Mouse (Mus musculus) lung, postnatal 0 days (tissue): ENCODE results near the gene Hk1. TPM values are rescaled to one million over a fixed set of nuclear protein-coding genes. Genes with fewer than 3 reads are reported as not detected.

ENCODE experiments used
- ATAC-seq: fragments of 200-750 bp; cut with Nextera tagmentation; 2 replicates; pipeline ENCODE4 v1.8.0; 2017; ENCODE audit warnings: moderate library complexity
- DNase-seq: peaks from one replicate; pipeline ENCODE4 v3.0.0-alpha.2; 2016; ENCODE audit warnings: low spot score
- H3K27ac ChIP-seq: fragments of 300-500 bp; sonication (generic); 2 replicates; pipeline ENCODE4 v1.5.1; 2014; ENCODE audit warnings: antibody characterized with exemption, mild to moderate bottlenecking, low read length, mixed read lengths
- H3K27me3 ChIP-seq: fragments of 300-500 bp; sonication (generic); replicated peaks from 2 replicates; pipeline ENCODE4 v1.6.1; 2014; ENCODE audit warnings: low read length, mixed read lengths; ENCODE audit not compliant: insufficient read depth
- H3K36me3 ChIP-seq: fragments of 300-500 bp; sonication (generic); 2 replicates; pipeline ENCODE4 v1.6.1; 2014; ENCODE audit warnings: low read length, mixed read lengths; ENCODE audit not compliant: insufficient read depth
- H3K4me1 ChIP-seq: fragments of 300-500 bp; sonication (generic); 2 replicates; pipeline ENCODE4 v1.6.1; 2014; ENCODE audit warnings: antibody characterized with exemption, low read depth, low read length, mixed read lengths; ENCODE audit not compliant: insufficient read depth
- H3K4me2 ChIP-seq: fragments of 300-500 bp; sonication (generic); replicated peaks from 2 replicates; pipeline ENCODE4 v1.6.1; 2014; ENCODE audit warnings: low read depth, mild to moderate bottlenecking, low read length, moderate library complexity, mixed read lengths
- H3K4me3 ChIP-seq: fragments of 300-500 bp; sonication (generic); 2 replicates; pipeline ENCODE4 v1.5.1; 2014; ENCODE audit warnings: low read depth, low read length
- H3K9ac ChIP-seq: fragments of 300-500 bp; sonication (generic); replicated peaks from 2 replicates; pipeline ENCODE4 v1.6.1; 2014; ENCODE audit warnings: low read depth, mild to moderate bottlenecking
- H3K9me3 ChIP-seq: fragments of 300-500 bp; sonication (generic); 2 replicates; pipeline ENCODE4 v1.6.1; 2016; ENCODE audit warnings: low read length, mixed read lengths
- CTCF ChIP-seq: IDR thresholded peaks from 2 replicates; pipeline ENCODE4 v1.5.1; 2016; ENCODE audit warnings: antibody characterized with exemption, mild to moderate bottlenecking
- EP300 ChIP-seq: IDR thresholded peaks from 2 replicates; pipeline ENCODE4 v1.6.1; 2016; ENCODE audit warnings: antibody characterized with exemption, mild to moderate bottlenecking, control low read depth
- WGBS: fragments of 180-500 bp; shearing (Covaris S2); extraction: QIAGEN DNeasy Blood & Tissue Kit; methylation state at CpG from one replicate; pipeline ENCODE4 v1.1.7; 2014; 5-methylcytosine and 5-hydroxymethylcytosine counted together
- polyA plus RNA-seq: library from polyadenylated mRNA; unstranded; fragments of >200 nt; fragmentation: Nextera tagmentation; extraction: Ambion mirVana; gene quantifications from 2 replicates; pipeline ENCODE4 v1.2.1, GENCODE M21; 2015

Gene Hk1
- polyA plus RNA-seq, 1 experiment from 2014 or later: 25.8 TPM

DNA sequence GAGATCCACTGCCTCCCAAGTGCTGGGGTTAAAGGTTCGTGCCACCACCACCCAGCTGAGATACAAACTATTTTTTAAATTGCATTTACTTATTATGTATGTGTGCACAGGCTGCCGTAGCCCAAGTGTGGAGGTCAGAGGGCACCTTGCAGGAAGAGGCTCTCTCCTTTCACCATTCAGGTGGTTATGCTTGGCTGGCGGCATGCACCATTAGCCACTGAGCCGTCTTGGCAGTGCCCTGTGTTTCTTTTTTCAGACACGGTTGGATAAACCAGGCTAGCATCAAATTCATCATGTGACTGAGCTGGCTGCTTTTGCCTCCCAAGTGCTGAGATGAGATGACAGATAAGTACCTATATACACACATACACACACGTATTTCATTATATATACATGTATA, 140.4 kb downstream of the Hk1 start:
- H3K27ac ChIP-seq: no peak overlapping the region

DNA sequence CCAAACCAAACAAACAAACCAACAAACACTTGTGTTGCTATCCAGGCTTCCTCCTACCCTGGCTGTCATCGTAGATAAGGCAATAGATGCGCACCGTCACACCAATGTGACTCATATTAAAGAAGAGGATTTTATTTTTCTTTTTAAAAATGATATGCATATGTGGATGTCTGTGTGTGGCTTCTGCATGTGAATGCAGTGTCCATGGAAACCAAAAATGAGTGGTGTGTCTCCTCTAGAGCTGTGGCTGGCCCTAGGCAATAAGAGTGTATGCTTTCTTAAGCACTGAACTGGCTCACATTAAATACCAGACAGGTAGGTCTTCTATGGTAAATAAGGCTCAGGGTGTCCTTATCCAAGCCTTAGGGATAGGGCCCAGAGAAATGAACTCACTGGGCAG, 141.0 kb downstream of the Hk1 start:
- WGBS: 96% methylated on average over 3 of the region's 3 CpGs
- TF ChIP-seq EP300: no peak
- no peak for TF ChIP-seq CTCF
- Histone ChIP-seq H3K4me2 (no peak overlapping the region), H3K4me3 (no peak overlapping the region), H3K27me3 (no peaks in the 10 kb centered on the region), H3K36me3 (no peaks in the 10 kb centered on the region), H3K9me3 (no peaks in the 10 kb centered on the region), H3K4me1 (no peaks in the 10 kb centered on the region), H3K9ac (no peak overlapping the region), H3K27ac (no peak overlapping the region)
- ATAC-seq: no peak
- DNase-seq: no peak

More for the DNA sequence above, 140.4 kb downstream of the Hk1 start:
- 51% methylated on average over 6 of the region's 6 CpGs for WGBS
- H3K9ac ChIP-seq: no peak overlapping the region
- no peak for TF ChIP-seq CTCF
- TF ChIP-seq EP300: no peak
- H3K36me3 ChIP-seq: no peaks in the 10 kb centered on the region
- no peaks in the 10 kb centered on the region for H3K27me3 ChIP-seq
- H3K4me1 ChIP-seq: no peaks in the 10 kb centered on the region
- H3K9me3 ChIP-seq: no peaks in the 10 kb centered on the region
- ATAC-seq (no peak), DNase-seq (no peak)
- H3K4me3 ChIP-seq: no peak overlapping the region
- H3K4me2 ChIP-seq: no peak overlapping the region

DNA sequence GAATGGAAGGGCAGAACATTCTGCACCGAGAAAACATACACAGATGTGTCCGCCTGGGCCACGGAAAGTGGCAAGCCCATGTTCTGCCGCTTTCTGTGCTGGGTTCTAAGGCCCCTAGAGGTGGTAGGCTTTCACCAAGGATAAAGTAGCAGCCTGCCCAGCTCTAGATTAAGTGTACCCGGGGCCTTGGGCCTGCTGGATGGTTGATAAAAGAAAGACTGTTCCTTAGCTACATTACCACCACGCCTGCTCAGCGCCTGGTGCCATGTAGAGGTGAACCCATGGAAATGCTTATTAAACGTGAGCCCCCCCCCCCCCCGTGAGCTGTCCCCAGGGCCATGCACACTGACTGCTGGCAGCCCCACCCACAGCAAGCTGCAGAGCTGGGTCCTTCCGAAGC, 142.5 kb downstream of the Hk1 start:
- no peak overlapping the region for H3K9ac ChIP-seq
- no peaks in the 10 kb centered on the region for H3K9me3 ChIP-seq
- H3K27me3 ChIP-seq: no peaks in the 10 kb centered on the region
- H3K27ac ChIP-seq: no peak overlapping the region
- H3K36me3 ChIP-seq: no peaks in the 10 kb centered on the region
- ATAC-seq: no peak
- TF ChIP-seq CTCF: no peak
- TF ChIP-seq EP300: no peak
- 84% methylated on average over 9 of the region's 10 CpGs for WGBS
- H3K4me1 ChIP-seq: no peaks in the 10 kb centered on the region
- no peak overlapping the region for H3K4me2 ChIP-seq
- no peak for DNase-seq
- H3K4me3 ChIP-seq: no peak overlapping the region

DNA sequence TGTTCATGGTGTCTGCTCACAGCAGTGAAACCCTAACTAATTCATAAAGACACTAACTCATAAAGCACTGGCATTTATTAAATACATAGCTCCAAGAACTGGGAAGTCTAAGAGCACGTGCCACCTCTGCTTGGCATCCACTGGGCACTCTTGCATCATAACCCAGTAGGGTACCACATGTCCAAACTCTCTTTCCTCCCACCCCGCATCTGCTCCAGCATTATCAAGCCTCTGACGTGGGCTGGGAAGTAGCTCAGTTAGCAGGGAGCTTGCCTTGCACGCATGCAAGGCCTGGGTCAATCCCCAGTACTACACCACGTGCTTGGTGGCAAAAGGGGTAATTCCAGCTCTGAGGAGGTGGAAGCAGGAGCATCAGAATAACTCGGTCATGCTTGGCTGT, 143.5 kb downstream of the Hk1 start:
- DNase-seq (no peak), ATAC-seq (no peak)
- H3K27ac ChIP-seq: no peak overlapping the region
- H3K4me2 ChIP-seq: no peak overlapping the region
- H3K27me3 ChIP-seq: no peaks in the 10 kb centered on the region
- no peak for TF ChIP-seq CTCF
- no peak for TF ChIP-seq EP300
- H3K9ac ChIP-seq: no peak overlapping the region
- H3K4me3 ChIP-seq: no peak overlapping the region
- H3K36me3 ChIP-seq: no peaks in the 10 kb centered on the region
- H3K9me3 ChIP-seq: no peaks in the 10 kb centered on the region
- peaks cover 5% of the 10 kb centered on the region; the same call in 1 of the 2 replicates for H3K4me1 ChIP-seq
- 85% methylated on average over 6 of the region's 6 CpGs for WGBS

DNA sequence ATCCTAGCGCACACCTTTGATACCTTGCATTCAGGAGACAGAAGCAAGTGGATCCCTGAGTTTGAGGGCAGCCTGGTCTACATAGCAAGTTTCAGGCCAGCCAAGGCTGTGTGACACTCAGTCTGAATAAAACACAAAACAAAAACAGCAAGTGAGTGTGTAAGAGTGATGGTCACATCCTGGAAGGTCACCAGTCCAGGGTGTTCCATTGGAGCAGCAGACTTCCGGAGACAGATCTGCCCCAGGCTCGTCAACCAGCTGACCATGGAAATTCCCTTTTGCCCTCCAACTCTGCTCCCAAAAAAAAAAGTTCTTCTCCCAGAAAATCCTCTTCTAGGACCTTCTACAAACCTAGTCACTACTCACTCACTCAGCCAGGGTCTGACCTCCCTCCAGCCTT, 147.9 kb downstream of the Hk1 start:
- ATAC-seq: no peak
- Histone ChIP-seq H3K9me3 (no peaks in the 10 kb centered on the region), H3K36me3 (no peaks in the 10 kb centered on the region), H3K4me2 (no peak overlapping the region), H3K27ac (no peak overlapping the region), H3K4me1 (peaks cover 5% of the 10 kb centered on the region; the same call in 1 of the 2 replicates), H3K9ac (no peak overlapping the region), H3K4me3 (no peak overlapping the region), H3K27me3 (no peaks in the 10 kb centered on the region)
- WGBS: 55% methylated on average over 3 of the region's 3 CpGs
- TF ChIP-seq EP300: no peak
- no peak for TF ChIP-seq CTCF
- no peak for DNase-seq

DNA sequence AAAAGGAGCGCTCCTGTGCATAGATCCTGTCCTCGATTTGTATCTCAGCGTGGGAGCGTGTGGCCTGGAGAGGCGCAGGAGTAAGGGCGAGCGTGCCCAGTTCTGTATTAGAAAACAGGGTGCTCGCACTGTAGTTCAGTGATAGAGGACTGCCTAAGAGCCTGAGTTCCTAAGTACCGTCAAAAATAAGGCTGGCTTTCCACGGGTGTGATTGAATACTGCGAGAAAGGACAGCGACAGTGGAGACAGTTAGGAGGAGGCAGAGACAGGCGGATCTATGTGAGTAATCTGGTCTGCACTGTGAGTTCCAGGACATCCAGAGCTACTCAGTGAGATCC, 148.3 kb downstream of the Hk1 start:
- peak overlapping the region; percentile 73; the same call in 1 of the 2 replicates for H3K27ac ChIP-seq
- DNase-seq (no peak), ATAC-seq (no peak)
- no peaks in the 10 kb centered on the region for H3K36me3 ChIP-seq
- TF ChIP-seq EP300: no peak
- TF ChIP-seq CTCF: no peak
- no peak overlapping the region for H3K9ac ChIP-seq
- no peaks in the 10 kb centered on the region for H3K9me3 ChIP-seq
- no peaks in the 10 kb centered on the region for H3K27me3 ChIP-seq
- H3K4me3 ChIP-seq: peak overlapping the region; percentile 61
- WGBS: 2% methylated on average over 13 of the region's 13 CpGs
- peaks cover 5% of the 10 kb centered on the region; the same call in 1 of the 2 replicates for H3K4me1 ChIP-seq
- H3K4me2 ChIP-seq: peak overlapping the region; percentile 84

DNA sequence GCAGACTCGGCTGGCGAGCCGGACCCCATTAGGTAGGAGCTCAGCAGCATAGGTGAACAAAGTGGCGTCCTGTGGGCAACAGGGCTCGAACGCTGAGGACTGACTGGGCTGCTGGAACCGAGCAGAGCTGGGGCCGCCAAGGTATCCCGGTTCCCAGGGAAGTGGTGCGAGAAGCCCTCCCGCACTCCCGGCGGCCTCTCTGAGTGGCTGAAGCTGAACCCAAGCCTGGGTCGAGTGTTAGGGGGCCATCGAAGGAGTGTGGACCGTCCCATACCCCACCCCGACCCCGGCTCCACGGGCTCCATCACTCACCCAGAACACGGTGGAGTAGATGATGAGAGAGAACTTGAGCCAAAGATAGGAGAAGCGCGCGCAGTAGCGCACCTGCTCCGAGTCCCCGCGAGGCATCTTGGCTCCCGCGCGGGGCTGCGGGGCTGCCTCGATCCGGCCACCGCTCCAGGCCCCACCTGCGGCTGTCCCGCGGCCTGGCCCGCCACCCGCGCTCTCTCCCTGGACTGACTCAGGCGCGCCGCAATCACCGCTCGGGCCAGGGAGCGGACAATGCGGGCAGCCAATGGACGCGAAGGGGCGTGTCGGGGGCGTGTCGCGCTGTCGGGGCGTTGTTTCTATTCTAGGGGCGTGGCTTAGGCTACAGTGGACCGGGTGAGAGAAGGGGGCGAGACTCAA, 148.9 kb downstream of the Hk1 start, which contains the start of gene Tspan15:
Tspan15 (minus strand) TSS at position 544 of the 687 bp plus-strand sequence.
- peak within 1 kb of the TSS; percentile 61 for H3K4me3 ChIP-seq
- DNase-seq: peak; percentile 95
- H3K9me3 ChIP-seq: no peaks in the 10 kb centered on the region
- H3K4me2 ChIP-seq: peak within 1 kb of the TSS; percentile 84
- H3K4me1 ChIP-seq: peaks cover 5% of the 10 kb centered on the region; the same call in 1 of the 2 replicates
- peak within 1 kb of the TSS; percentile 73 for H3K27ac ChIP-seq
- no peaks in the 10 kb centered on the region for H3K27me3 ChIP-seq
- H3K36me3 ChIP-seq: no peaks in the 10 kb centered on the region
- under 1% methylated on average over 55 of the region's 59 CpGs for WGBS
- peak within 1 kb of the TSS; percentile 59 for H3K9ac ChIP-seq
- no peak for TF ChIP-seq CTCF
- no peak for TF ChIP-seq EP300
- ATAC-seq: peak; percentile 97
